Mouse (Mus musculus): ENCODE measurements around the gene Depdc5.

- TF ChIP-seq CTCF (conservative IDR thresholded peaks at IDR 0.05 in 1 of 2, IDR thresholded peaks at IDR 0.05 in 1 of 2; ENCODE audit: low read depth in 2 of 2, low read length in 2 of 2) (peak in 1 of 2 experiments; percentile 1; a peak in 1 of 4 replicates), MXI1 (IDR thresholded peaks at IDR 0.05; ENCODE audit: low read depth, low read length) (no peak), TBP (conservative IDR thresholded peaks at IDR 0.05; ENCODE audit: low read depth, low read length) (no peak), ETS1 (conservative IDR thresholded peaks at IDR 0.05; ENCODE audit: low read depth, low read length) (no peak), ZMIZ1 (IDR thresholded peaks at IDR 0.05; ENCODE audit: low read depth, low read length) (no peak), MAX (IDR thresholded peaks at IDR 0.05; ENCODE audit: low read length) (no peak), ZNF384 (IDR thresholded peaks at IDR 0.05; ENCODE audit: low read depth, low read length) (no peak), EP300 (IDR thresholded peaks at IDR 0.05; ENCODE audit: low read length) (no peak)
Observed at GRCm38 (mm10) chr5:32914071-32914470, 50.6 kb downstream of the Depdc5 start.
